Mouse (Mus musculus): ENCODE results near the gene Lyrm9.

- TF ChIP-seq CTCF (IDR thresholded peaks at IDR 0.05; ENCODE audit: control insufficient read depth, insufficient read depth, insufficient replicate concordance, low read depth, low read length) (no peak), POLR2A (IDR thresholded peaks at IDR 0.05; ENCODE audit: control insufficient read depth, low read depth, low read length) (no peak)
Measured at GRCm38 (mm10) chr11:78870891-78871290, 44.5 kb downstream of the Lyrm9 start.

Data from testis, adult 2 months (tissue).